Mouse (Mus musculus) lung, postnatal 14 days (tissue): ENCODE measurements at regions not wholly inside any gene's neighbourhood (a gene's known extent, or its start where the extent isn't known, plus 50 kb on each side); places are given as distances from the start of the nearest gene placed in this dataset.
A peak's percentile ranks its signal among the peaks of the same experiment; 100 is the strongest.

ENCODE experiments used
- DNase-seq: peaks from one replicate; pipeline ENCODE4 v3.0.0; 2021

- DNase-seq = peak; percentile 74
These were observed 60.2 kb upstream of the Cd34 start for GRCm38 (mm10) chr1:194878440-194878839.

GRCm38 (mm10) chr1:194879324-194880233 lies 59.0 kb upstream of the Cd34 start:
- peak; percentile 97 for DNase-seq

DNA sequence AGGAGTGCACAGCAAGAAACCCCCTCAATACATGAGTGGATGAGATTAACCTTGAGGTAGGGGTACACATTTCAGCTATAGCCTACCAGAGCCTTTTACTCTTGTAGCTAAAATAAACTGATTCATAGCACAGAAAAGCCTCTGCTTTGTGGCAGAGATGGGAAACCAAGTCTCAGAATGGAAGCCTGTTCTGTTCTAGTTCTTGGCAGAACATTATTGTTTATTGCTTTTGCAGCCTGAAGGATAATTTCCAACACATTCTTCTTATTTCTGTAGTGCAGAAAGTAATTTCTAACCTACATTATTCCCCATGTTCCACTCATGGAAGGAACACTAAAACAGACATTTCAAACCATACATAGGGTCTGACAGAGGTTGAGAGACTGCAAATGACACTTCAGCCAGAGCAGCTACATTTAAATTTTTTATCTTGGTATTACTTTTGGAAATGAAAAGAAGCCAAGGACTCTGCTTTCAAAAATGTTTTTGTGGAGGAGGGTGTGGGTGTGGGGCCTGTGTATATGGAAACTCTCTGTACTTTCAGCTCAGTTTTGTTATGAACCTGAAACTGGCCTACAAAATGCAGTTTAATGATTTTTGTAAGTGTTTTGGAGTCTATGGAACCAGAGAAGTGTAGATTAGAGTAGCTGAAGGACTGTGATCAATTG lies 56.9 kb upstream of the Cd34 start:
- no peak for DNase-seq

GRCm38 (mm10) chr1:194885071-194885686 lies 53.4 kb upstream of the Cd34 start:
- DNase-seq = peak; percentile 8

- DNase-seq = peak; percentile 75
These were observed 52.9 kb upstream of the Cd34 start for GRCm38 (mm10) chr1:194885687-194886077.
